8 mouse cellular contexts compared by ENCODE assay signal in genomic region chr11:98964616-98965415, GRCm38 (mm10). TPM values are rescaled to one million over a fixed set of nuclear protein-coding genes. Genes with fewer than 3 reads are reported as not detected.
DNase-seq lines count a peak whose midpoint lies in the region; ATAC-seq and TF ChIP-seq lines count a peak whose summit lies in the region.

No protein-coding gene starts in this region.

- no peak for ATAC-seq in embryonic facial prominence, embryonic 12.5 days (ENCODE audit: insufficient number of reproducible peaks, insufficient read depth, low FRiP score, low TSS enrichment)
- 0 out of 2 replicates have a peak, but pooled peaks have one; percentile 1 for ATAC-seq in limb, embryonic 14.5 days (ENCODE audit: low FRiP score, low read depth)
- ATAC-seq in stomach, embryonic 14.5 days (ENCODE audit: insufficient number of reproducible peaks, insufficient read depth, low FRiP score, low read depth), result no peak

- no peaks in the 10 kb centered on the region for H3K27me3 ChIP-seq in kidney, adult 2 months (replicated peaks; ENCODE audit: control insufficient read depth, insufficient read depth, low read length)
- no peaks in the 10 kb centered on the region for H3K27me3 ChIP-seq in embryonic facial prominence, embryonic 12.5 days
- H3K27me3 ChIP-seq in limb, embryonic 14.5 days (ENCODE audit: control insufficient read depth, insufficient read depth, low read length), result no peaks in the 10 kb centered on the region
- no peaks in the 10 kb centered on the region for H3K27me3 ChIP-seq in stomach, embryonic 14.5 days (ENCODE audit: control insufficient read depth, insufficient read depth, low read length)

- DNase-seq in kidney, adult 2 months, result peak; percentile 79
- no peak for DNase-seq in kidney, adult 8-10 months
- peak; percentile 64 to 73 for DNase-seq in heart, postnatal 14 days
- no peak for DNase-seq in limb, embryonic 14.5 days (ENCODE audit: low spot score)
- DNase-seq in left cerebral cortex, postnatal 4 days, result no peak
- no peak for DNase-seq in frontal cortex, postnatal 25 days (ENCODE audit: low spot score in 2 of 2)

- H3K36me3 ChIP-seq in kidney, adult 2 months (ENCODE audit: control insufficient read depth, insufficient read depth, low read length), result no peaks in the 10 kb centered on the region
- H3K36me3 ChIP-seq in embryonic facial prominence, embryonic 12.5 days, result peaks cover 18% of the 10 kb centered on the region
- peaks cover 36% of the 10 kb centered on the region for H3K36me3 ChIP-seq in limb, embryonic 14.5 days (ENCODE audit: control insufficient read depth, insufficient read depth, low read length)
- peaks cover 21% of the 10 kb centered on the region for H3K36me3 ChIP-seq in stomach, embryonic 14.5 days (ENCODE audit: control insufficient read depth, insufficient read depth, low read length)

- TF ChIP-seq POLR2A in kidney, adult 2 months (IDR thresholded peaks at IDR 0.05; ENCODE audit: low read depth, low read length), result no peak
- no peak for TF ChIP-seq POLR2A in limb, embryonic 14.5 days (IDR thresholded peaks at IDR 0.05; ENCODE audit: borderline replicate concordance, extremely low read depth, insufficient read depth, insufficient read length)

- peaks cover 34% of the 10 kb centered on the region for H3K4me1 ChIP-seq in kidney, adult 2 months (ENCODE audit: control insufficient read depth, insufficient read depth, low read length)
- H3K4me1 ChIP-seq in embryonic facial prominence, embryonic 12.5 days, result peaks cover 98% of the 10 kb centered on the region
- peaks cover 91% of the 10 kb centered on the region for H3K4me1 ChIP-seq in limb, embryonic 14.5 days (ENCODE audit: control insufficient read depth, insufficient read depth, low read length)
- peaks cover 82% of the 10 kb centered on the region for H3K4me1 ChIP-seq in stomach, embryonic 14.5 days (ENCODE audit: control insufficient read depth, insufficient read depth, low read length)

- H3K9me3 ChIP-seq in embryonic facial prominence, embryonic 12.5 days, result no peaks in the 10 kb centered on the region
- H3K9me3 ChIP-seq in limb, embryonic 14.5 days (ENCODE audit: control insufficient read depth, low read length), result no peaks in the 10 kb centered on the region
- H3K9me3 ChIP-seq in stomach, embryonic 14.5 days (ENCODE audit: control insufficient read depth, low read depth, low read length), result no peaks in the 10 kb centered on the region

- H3K4me2 ChIP-seq in embryonic facial prominence, embryonic 12.5 days (replicated peaks), result peak overlapping the region; percentile 99
- H3K4me2 ChIP-seq in limb, embryonic 14.5 days (replicated peaks; ENCODE audit: low read depth, low read length, severe bottlenecking), result peak overlapping the region; percentile 96
- H3K4me2 ChIP-seq in stomach, embryonic 14.5 days (replicated peaks; ENCODE audit: low read depth, low read length), result peak overlapping the region; percentile 99

- intact Hi-C loops in heart, postnatal 14 days (cut with DNase I), result loop anchor here (5.0 kb wide), 1 partner anchor 103 kb away; the partner anchor contains the start of gene Wipf2
- intact Hi-C loops in left cerebral cortex, postnatal 4 days (cut with DNase I), result no loop called here

- no peak for TF ChIP-seq CTCF in kidney, adult 2 months (conservative IDR thresholded peaks at IDR 0.05; ENCODE audit: insufficient read depth, insufficient read length, low read depth, low read length)

- WGBS in kidney, adult 2 months, result 42% methylated on average over 15 of the region's 15 CpGs
- WGBS in embryonic facial prominence, embryonic 12.5 days, result 17% methylated on average over 15 of the region's 15 CpGs
- WGBS in limb, embryonic 14.5 days, result 23% methylated on average over 15 of the region's 15 CpGs
- 17% methylated on average over 15 of the region's 15 CpGs for WGBS in stomach, embryonic 14.5 days

- no peak overlapping the region for H3K4me3 ChIP-seq in kidney, adult 2 months (ENCODE audit: insufficient read depth, low read depth, low read length)
- H3K4me3 ChIP-seq in embryonic facial prominence, embryonic 12.5 days, result peak overlapping the region; percentile 57
- H3K4me3 ChIP-seq in limb, embryonic 14.5 days (replicated peaks; ENCODE audit: low read length), result peak overlapping the region; percentile 67
- H3K4me3 ChIP-seq in stomach, embryonic 14.5 days (ENCODE audit: low read depth, low read length), result peak overlapping the region; percentile 78

- peak overlapping the region; percentile 45 for H3K9ac ChIP-seq in embryonic facial prominence, embryonic 12.5 days
- peak overlapping the region; percentile 34 for H3K9ac ChIP-seq in limb, embryonic 14.5 days (ENCODE audit: low read depth, low read length, severe bottlenecking)
- H3K9ac ChIP-seq in stomach, embryonic 14.5 days (replicated peaks; ENCODE audit: low read depth, low read length), result peak overlapping the region; percentile 33

- H3K27ac ChIP-seq in kidney, adult 2 months (ENCODE audit: insufficient read depth, low read depth, low read length), result no peak overlapping the region; the same call in 1 of the 2 replicates
- peak overlapping the region; percentile 94 for H3K27ac ChIP-seq in embryonic facial prominence, embryonic 12.5 days
- peak overlapping the region; percentile 71 for H3K27ac ChIP-seq in limb, embryonic 14.5 days (replicated peaks; ENCODE audit: low read depth, low read length)
- peak overlapping the region; percentile 96 for H3K27ac ChIP-seq in stomach, embryonic 14.5 days (ENCODE audit: low read length)

RNA-seq across cellular contexts. Expression of gene Gjd3, which starts 18.0 kb away (rescaled TPM):
- polyA plus RNA-seq in kidney, adult 2 months (2012; rRNA removed), result 0.34 and 0.57 TPM in 2 replicates
- 0.73 and 1.4 TPM in 2 replicates for polyA plus RNA-seq in embryonic facial prominence, embryonic 12.5 days (2016; fragmentation: Nextera tagmentation; extraction: Ambion mirVana)
- 1 to 10 TPM; 1.5 to 2.0 TPM for total RNA-seq in heart, postnatal 14 days (2021)
- polyA plus RNA-seq in limb, embryonic 14.5 days (2012; rRNA removed), result 1.3 and 2.2 TPM in 2 replicates
- 0.41 and 0.45 TPM in 2 replicates for polyA plus RNA-seq in limb, embryonic 14.5 days (2014; fragmentation: Nextera tagmentation; extraction: Ambion mirVana)
- not detected in 2 replicates for polyA plus RNA-seq in stomach, embryonic 14.5 days (2014; fragmentation: Nextera tagmentation; extraction: Ambion mirVana)
- total RNA-seq in left cerebral cortex, postnatal 4 days (2021), result 1 to 10 TPM; 2.2 to 3.4 TPM

RNA-seq across cellular contexts. Expression of gene Rara, which starts 37.2 kb away (rescaled TPM):
- polyA plus RNA-seq in kidney, adult 2 months (2012; rRNA removed), result 18.0 and 19.6 TPM in 2 replicates
- 48.8 and 49.2 TPM in 2 replicates for polyA plus RNA-seq in embryonic facial prominence, embryonic 12.5 days (2016; fragmentation: Nextera tagmentation; extraction: Ambion mirVana)
- 10 to 100 TPM; 17.9 to 21.6 TPM for total RNA-seq in heart, postnatal 14 days (2021)
- 39.8 and 57.0 TPM in 2 replicates for polyA plus RNA-seq in limb, embryonic 14.5 days (2012; rRNA removed)
- 52.4 and 58.3 TPM in 2 replicates for polyA plus RNA-seq in limb, embryonic 14.5 days (2014; fragmentation: Nextera tagmentation; extraction: Ambion mirVana)
- 54.0 and 56.8 TPM in 2 replicates for polyA plus RNA-seq in stomach, embryonic 14.5 days (2014; fragmentation: Nextera tagmentation; extraction: Ambion mirVana)
- total RNA-seq in left cerebral cortex, postnatal 4 days (2021), result 10 to 100 TPM; 20.3 to 21.5 TPM

RNA-seq across cellular contexts. Expression of gene Cdc6, which starts 57.2 kb away (rescaled TPM):
- 0.11 and 0.14 TPM in 2 replicates for polyA plus RNA-seq in kidney, adult 2 months (2012; rRNA removed)
- 33.1 and 34.7 TPM in 2 replicates for polyA plus RNA-seq in embryonic facial prominence, embryonic 12.5 days (2016; fragmentation: Nextera tagmentation; extraction: Ambion mirVana)
- 1 to 10 TPM in 1 of 2 experiments, under 1 TPM in 1; 0.72 to 2.2 TPM for total RNA-seq in heart, postnatal 14 days (2021)
- polyA plus RNA-seq in limb, embryonic 14.5 days (2012; rRNA removed), result 13.1 and 15.6 TPM in 2 replicates
- 25.2 and 25.8 TPM in 2 replicates for polyA plus RNA-seq in limb, embryonic 14.5 days (2014; fragmentation: Nextera tagmentation; extraction: Ambion mirVana)
- 31.4 and 32.6 TPM in 2 replicates for polyA plus RNA-seq in stomach, embryonic 14.5 days (2014; fragmentation: Nextera tagmentation; extraction: Ambion mirVana)
- 1 to 10 TPM; 1.4 to 1.8 TPM for total RNA-seq in left cerebral cortex, postnatal 4 days (2021)

RNA-seq across cellular contexts. Expression of gene Top2a, which starts 59.2 kb away (rescaled TPM):
- polyA plus RNA-seq in kidney, adult 2 months (2012; rRNA removed), result 0.72 and 1.1 TPM in 2 replicates
- 288 and 289 TPM in 2 replicates for polyA plus RNA-seq in embryonic facial prominence, embryonic 12.5 days (2016; fragmentation: Nextera tagmentation; extraction: Ambion mirVana)
- total RNA-seq in heart, postnatal 14 days (2021), result 10 to 100 TPM; 16.0 to 34.1 TPM
- polyA plus RNA-seq in limb, embryonic 14.5 days (2012; rRNA removed), result 98.2 and 134 TPM in 2 replicates
- 205 and 209 TPM in 2 replicates for polyA plus RNA-seq in limb, embryonic 14.5 days (2014; fragmentation: Nextera tagmentation; extraction: Ambion mirVana)
- polyA plus RNA-seq in stomach, embryonic 14.5 days (2014; fragmentation: Nextera tagmentation; extraction: Ambion mirVana), result 260 and 284 TPM in 2 replicates
- 10 to 100 TPM; 28.2 to 28.4 TPM for total RNA-seq in left cerebral cortex, postnatal 4 days (2021)

Comparison
In these comparisons a context has a peak if more than half of its experiments do, and no peak if none do; other contexts are left out.
1. DNase-seq: peak in kidney, adult 2 months (single experiment) and heart, postnatal 14 days (2 of 2); none in kidney, adult 8-10 months (0 of 2), limb, embryonic 14.5 days (single experiment), left cerebral cortex, postnatal 4 days (single experiment) and frontal cortex, postnatal 25 days (0 of 2).
2. RNA of gene Cdc6, which starts 57.2 kb away (polyA plus RNA-seq): 33.1 to 34.7 TPM in embryonic facial prominence, embryonic 12.5 days, 31.4 to 32.6 TPM in stomach, embryonic 14.5 days and 13.1 to 25.8 TPM in limb, embryonic 14.5 days; 0.11 to 0.14 TPM in kidney, adult 2 months; every median in the first group is over 10 times any median in the second.
3. Peak in every context shown above with its lines, with median percentiles within 50 percentile points of each other: H3K4me2 ChIP-seq and H3K9ac ChIP-seq.